Comparison of ENCODE assay signal across 33 mouse cellular contexts in genomic region chr1:93859619-93860018, GRCm38 (mm10). TPM values are rescaled to one million over a fixed set of nuclear protein-coding genes. Genes with fewer than 3 reads are reported as not detected.
DNase-seq lines count a peak whose midpoint lies in the region; ATAC-seq lines count a peak whose summit lies in the region.
"Had no signal": no experiment of that assay in that cellular context is flagged by ENCODE, and none has a peak within 500 bp of the region (broad histone marks: within the 10 kb centered on the region; RNA-seq: fewer than 3 reads in every experiment).

No protein-coding gene starts in this region.

- peak; percentile 36; the same call in 1 of the 2 replicates for ATAC-seq in common myeloid progenitor, adult 5-6 weeks (replicated peaks; ENCODE audit: low read depth, poor library complexity, severe bottlenecking)
- peak; percentile 77 for ATAC-seq in intestine, embryonic 16.5 days
- 0 out of 2 replicates have a peak, but pooled peaks have one; percentile 14 for ATAC-seq in megakaryocyte progenitor cell, adult 5-6 weeks (replicated peaks; ENCODE audit: poor library complexity)
- ATAC-seq: CD4-positive, CD25-positive, alpha-beta regulatory T cell, adult 4 months; forebrain, embryonic 13.5 days; forebrain, embryonic 16.5 days; hindbrain, postnatal 0 days had no signal

- no peak overlapping the region for H3K27ac ChIP-seq in intestine, embryonic 16.5 days (ENCODE audit: low read length)
- no peak overlapping the region for H3K27ac ChIP-seq in limb, embryonic 10.5 days
- H3K27ac ChIP-seq: forebrain, embryonic 10.5 days; forebrain, embryonic 13.5 days; gastrocnemius, adult 2 months; heart, embryonic 15.5 days; hindbrain, embryonic 14.5 days; hindbrain, postnatal 0 days had no signal

- H3K4me1 ChIP-seq in intestine, embryonic 16.5 days (ENCODE audit: control insufficient read depth, insufficient read depth, low read length) = no peaks in the 10 kb centered on the region
- no peaks in the 10 kb centered on the region for H3K4me1 ChIP-seq in limb, embryonic 10.5 days
- H3K4me1 ChIP-seq: forebrain, embryonic 10.5 days; forebrain, embryonic 13.5 days; heart, embryonic 12.5 days; heart, embryonic 15.5 days had no signal

- no peak overlapping the region for H3K4me3 ChIP-seq in intestine, embryonic 16.5 days (ENCODE audit: low read length)
- no peak overlapping the region for H3K4me3 ChIP-seq in limb, embryonic 10.5 days
- H3K4me3 ChIP-seq: forebrain, embryonic 10.5 days; forebrain, embryonic 13.5 days; gastrocnemius, adult 2 months; heart, embryonic 12.5 days; heart, embryonic 15.5 days had no signal

- no peak overlapping the region for H3K9ac ChIP-seq in intestine, embryonic 16.5 days (ENCODE audit: low read depth, low read length)
- H3K9ac ChIP-seq: forebrain, embryonic 13.5 days; heart, embryonic 12.5 days; heart, embryonic 15.5 days; hindbrain, embryonic 14.5 days had no signal

- H3K27me3 ChIP-seq in intestine, embryonic 16.5 days (replicated peaks; ENCODE audit: control insufficient read depth, insufficient read depth, low read length) = no peaks in the 10 kb centered on the region
- no peaks in the 10 kb centered on the region for H3K27me3 ChIP-seq in limb, embryonic 10.5 days (ENCODE audit: low read depth, poor library complexity, severe bottlenecking)
- H3K27me3 ChIP-seq: forebrain, embryonic 13.5 days; heart, embryonic 12.5 days; heart, embryonic 15.5 days had no signal

- no peak for DNase-seq in left cerebral cortex, adult 11 months (ENCODE audit: low spot score)
- DNase-seq in gastrocnemius, adult 8-10 months (ENCODE audit: low spot score in 2 of 2) = no peak
- DNase-seq in limb, embryonic 10.5 days (ENCODE audit: low spot score) = no peak
- DNase-seq: adrenal gland, adult 2 months; adrenal gland, postnatal 14 days; cerebellum, adult 11 months; cerebellum, adult 8-10 months; cerebellum, postnatal 10 days; cerebellum, postnatal 36 days; gastrocnemius, adult 2 months; gastrocnemius, postnatal 25 days; heart, adult 18-20 months; heart, postnatal 14 days; heart, postnatal 4 days had no signal

- no peak overlapping the region for H3K4me2 ChIP-seq in intestine, embryonic 16.5 days (ENCODE audit: low read depth, low read length)
- H3K4me2 ChIP-seq: forebrain, embryonic 13.5 days; heart, embryonic 12.5 days; heart, embryonic 15.5 days; hindbrain, embryonic 14.5 days had no signal

- no peaks in the 10 kb centered on the region for H3K9me3 ChIP-seq in intestine, embryonic 16.5 days (ENCODE audit: control insufficient read depth, low read length)
- no peaks in the 10 kb centered on the region for H3K9me3 ChIP-seq in limb, embryonic 10.5 days (replicated peaks)
- H3K9me3 ChIP-seq: forebrain, embryonic 10.5 days; forebrain, embryonic 13.5 days; heart, embryonic 12.5 days; heart, embryonic 15.5 days had no signal

- no peaks in the 10 kb centered on the region for H3K36me3 ChIP-seq in intestine, embryonic 16.5 days (ENCODE audit: control insufficient read depth, insufficient read depth, low read length)
- no peaks in the 10 kb centered on the region for H3K36me3 ChIP-seq in limb, embryonic 10.5 days
- H3K36me3 ChIP-seq: forebrain, embryonic 10.5 days; heart, embryonic 12.5 days; heart, embryonic 15.5 days had no signal

RNA-seq across cellular contexts. Expression of gene Gal3st2, which starts 1.5 kb away (rescaled TPM):
- not detected in 2 replicates for total RNA-seq in common myeloid progenitor, adult 5-6 weeks (2017)
- polyA plus RNA-seq in intestine, embryonic 16.5 days (2015; fragmentation: Nextera tagmentation; extraction: Ambion mirVana) = 0.12 and 0.13 TPM in 2 replicates
- 0.15 TPM in 1 of 2 replicates, not detected in the other for total RNA-seq in megakaryocyte progenitor cell, adult 5-6 weeks (2015)
- not detected in 2 replicates for total RNA-seq in megakaryocyte progenitor cell, adult 5-6 weeks (2017)
- total RNA-seq in gastrocnemius, adult 8-10 months (2022) = not detected
- not detected in 2 replicates for polyA plus RNA-seq in limb, embryonic 10.5 days (2016; fragmentation: Nextera tagmentation; extraction: Ambion mirVana)
- total RNA-seq: adrenal gland, adult 2 months; adrenal gland, postnatal 14 days; adrenal gland, postnatal 4 days; gastrocnemius, adult 2 months; gastrocnemius, postnatal 25 days; hindbrain, postnatal 0 days; MEL had no signal
- polyA plus RNA-seq: C2C12; CD4-positive, CD25-positive, alpha-beta regulatory T cell, adult 4 months; embryonic facial prominence, embryonic 11.5 days; forebrain, embryonic 10.5 days; forebrain, embryonic 13.5 days; forebrain, embryonic 16.5 days; gonadal fat pad, adult 2 months; hindbrain, embryonic 11.5 days; hindbrain, embryonic 14.5 days; hindbrain, postnatal 0 days had no signal

RNA-seq across cellular contexts. Expression of gene D2hgdh, which starts 34.9 kb away (rescaled TPM):
- 17.0 and 19.1 TPM in 2 replicates for total RNA-seq in common myeloid progenitor, adult 5-6 weeks (2017)
- 15.8 and 16.9 TPM in 2 replicates for polyA plus RNA-seq in intestine, embryonic 16.5 days (2015; fragmentation: Nextera tagmentation; extraction: Ambion mirVana)
- 11.5 and 14.4 TPM in 2 replicates for total RNA-seq in megakaryocyte progenitor cell, adult 5-6 weeks (2015)
- 16.5 and 17.0 TPM in 2 replicates for total RNA-seq in megakaryocyte progenitor cell, adult 5-6 weeks (2017)
- total RNA-seq in gastrocnemius, adult 8-10 months (2022) = 10 to 100 TPM; 22.7 to 25.0 (median 24.4) TPM
- polyA plus RNA-seq in limb, embryonic 10.5 days (2016; fragmentation: Nextera tagmentation; extraction: Ambion mirVana) = 13.7 and 15.0 TPM in 2 replicates

RNA-seq across cellular contexts. Expression of gene Ing5, which starts 55.9 kb away (rescaled TPM):
- total RNA-seq in common myeloid progenitor, adult 5-6 weeks (2017) = 38.1 and 42.1 TPM in 2 replicates
- polyA plus RNA-seq in intestine, embryonic 16.5 days (2015; fragmentation: Nextera tagmentation; extraction: Ambion mirVana) = 15.9 TPM in 2 replicates
- 9.0 and 10.2 TPM in 2 replicates for total RNA-seq in megakaryocyte progenitor cell, adult 5-6 weeks (2015)
- total RNA-seq in megakaryocyte progenitor cell, adult 5-6 weeks (2017) = 38.3 and 42.8 TPM in 2 replicates
- 1 to 10 TPM; 3.7 to 6.6 (median 4.0) TPM for total RNA-seq in gastrocnemius, adult 8-10 months (2022)
- polyA plus RNA-seq in limb, embryonic 10.5 days (2016; fragmentation: Nextera tagmentation; extraction: Ambion mirVana) = 21.4 and 22.7 TPM in 2 replicates

RNA-seq across cellular contexts. Expression of gene Dtymk, which starts 57.9 kb away (rescaled TPM):
- total RNA-seq in common myeloid progenitor, adult 5-6 weeks (2017) = 249 and 271 TPM in 2 replicates
- 176 and 191 TPM in 2 replicates for polyA plus RNA-seq in intestine, embryonic 16.5 days (2015; fragmentation: Nextera tagmentation; extraction: Ambion mirVana)
- total RNA-seq in megakaryocyte progenitor cell, adult 5-6 weeks (2015) = 234 TPM in 2 replicates
- 229 and 230 TPM in 2 replicates for total RNA-seq in megakaryocyte progenitor cell, adult 5-6 weeks (2017)
- 10 to 100 TPM; 14.8 to 17.3 (median 16.1) TPM for total RNA-seq in gastrocnemius, adult 8-10 months (2022)
- 280 and 304 TPM in 2 replicates for polyA plus RNA-seq in limb, embryonic 10.5 days (2016; fragmentation: Nextera tagmentation; extraction: Ambion mirVana)

RNA-seq across cellular contexts. Expression of gene Gal3st2b, which starts 58.5 kb away (rescaled TPM):
- total RNA-seq in common myeloid progenitor, adult 5-6 weeks (2017) = not detected in 2 replicates
- polyA plus RNA-seq in intestine, embryonic 16.5 days (2015; fragmentation: Nextera tagmentation; extraction: Ambion mirVana) = 0.06 and 0.27 TPM in 2 replicates
- total RNA-seq in megakaryocyte progenitor cell, adult 5-6 weeks (2015) = not detected in 2 replicates
- total RNA-seq in megakaryocyte progenitor cell, adult 5-6 weeks (2017) = not detected in 2 replicates
- under 1 TPM in 2 of 4 experiments, not detected in 2; 0.12 to 0.16 TPM for total RNA-seq in gastrocnemius, adult 8-10 months (2022)
- not detected in 2 replicates for polyA plus RNA-seq in limb, embryonic 10.5 days (2016; fragmentation: Nextera tagmentation; extraction: Ambion mirVana)
- total RNA-seq: gastrocnemius, postnatal 25 days; hindbrain, postnatal 0 days; MEL had no signal
- polyA plus RNA-seq: C2C12; CD4-positive, CD25-positive, alpha-beta regulatory T cell, adult 4 months; embryonic facial prominence, embryonic 11.5 days; embryonic facial prominence, embryonic 14.5 days; forebrain, embryonic 10.5 days; forebrain, embryonic 13.5 days; heart, embryonic 15.5 days; hindbrain, embryonic 11.5 days; intestine, embryonic 14.5 days had no signal

Comparison
In these comparisons a context has a peak if more than half of its experiments do, and no peak if none do; other contexts are left out.
1. ATAC-seq: peak in every context shown above with its lines; median percentile 77 in intestine, embryonic 16.5 days; 36 in common myeloid progenitor, adult 5-6 weeks; 14 in megakaryocyte progenitor cell, adult 5-6 weeks.